Mouse (Mus musculus): ENCODE data around the gene Fut8.

DNA sequence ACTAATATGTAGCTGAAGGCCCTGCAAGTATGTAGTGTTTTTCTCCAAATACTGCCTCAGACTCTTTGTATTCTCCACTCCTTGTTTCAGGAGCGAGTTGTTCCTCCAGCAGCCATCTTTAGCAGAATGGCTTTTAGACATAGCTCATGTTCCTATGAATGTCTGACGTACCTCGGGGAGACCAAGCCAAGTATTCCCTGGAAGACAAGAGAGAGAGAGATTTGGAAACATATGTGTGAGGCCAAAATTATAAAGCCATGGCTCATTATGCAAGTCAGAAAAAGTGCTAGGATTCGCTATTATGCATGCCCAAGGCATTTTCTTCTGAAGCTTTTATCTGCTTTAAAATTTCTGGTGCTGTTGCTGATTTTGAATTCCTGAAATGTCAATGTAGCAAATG, 13.8 kb upstream of the Fut8 start:
- no peak for TF ChIP-seq GATA1 (IDR thresholded peaks at IDR 0.05; ENCODE audit: low read length)
- TF ChIP-seq TAL1 (IDR thresholded peaks at IDR 0.05; ENCODE audit: low read length) = no peak

Measured in erythroblast, embryonic 14.5 days (primary cell).